Mouse (Mus musculus) lung, adult 2 months (tissue): ENCODE measurements around the gene Nr5a2. TPM values are rescaled to one million over a fixed set of nuclear protein-coding genes. Genes with fewer than 3 reads are reported as not detected.

Source experiments
- DNase-seq: peaks from one replicate; pipeline ENCODE4 v3.0.0; 2022
- H3K4me1 ChIP-seq: fragments of 200-500 bp; 2 replicates; pipeline ENCODE4 v1.6.1; 2011; ENCODE audit warnings: low read length; ENCODE audit not compliant: control insufficient read depth, insufficient read depth
- H3K4me3 ChIP-seq: fragments of 200-500 bp; replicated peaks from 2 replicates; pipeline ENCODE3; 2011; ENCODE audit warnings: low read depth, mild to moderate bottlenecking, control low read depth, low read length; ENCODE audit errors: extremely low read depth
- CTCF ChIP-seq: fragments of 200-500 bp; IDR thresholded peaks from 2 replicates; pipeline ENCODE4 v1.5.1; 2011; ENCODE audit warnings: mild to moderate bottlenecking, low read length, control low read depth; ENCODE audit not compliant: insufficient read depth
- POLR2A ChIP-seq: fragments of 200-500 bp; IDR thresholded peaks from 2 replicates; pipeline ENCODE4 v1.6.1; 2011; ENCODE audit warnings: low read depth, mild to moderate bottlenecking, control low read depth, low read length, borderline replicate concordance; ENCODE audit errors: extremely low read depth
- WGBS: fragments of 180-500 bp; shearing (Covaris S2); methylation state at CpG from one replicate; pipeline ENCODE4 v1.1.7; 2018; 5-methylcytosine and 5-hydroxymethylcytosine counted together
- polyA plus RNA-seq: library from polyadenylated mRNA; depleted of rRNA; stranded (reverse); fragments of >200 nt; gene quantifications from 2 replicates; pipeline ENCODE4 v1.2.3, GENCODE M21; 2012

Gene Nr5a2
- polyA plus RNA-seq, 1 experiment = 0.19 TPM

GRCm38 (mm10) chr1:136966728-136967386 lies 6.6 kb upstream of the Nr5a2 start:
- Histone ChIP-seq H3K4me3 (no peak overlapping the region), H3K4me1 (no peaks in the 10 kb centered on the region)
- TF ChIP-seq POLR2A (no peak), CTCF (no peak)
- no peak for DNase-seq
- 54% methylated on average over 12 of the region's 12 CpGs for WGBS

- 80% methylated on average over 1 of the region's 1 CpGs for WGBS
These were observed 757 bp downstream of the Nr5a2 start for GRCm38 (mm10) chr1:136959491-136959890.

GRCm38 (mm10) chr1:136958666-136959065 lies 1.6 kb downstream of the Nr5a2 start:
- WGBS = 19% methylated on average over 9 of the region's 9 CpGs
- no peak for DNase-seq
- Histone ChIP-seq H3K4me3 (no peak overlapping the region), H3K4me1 (no peaks in the 10 kb centered on the region)
- TF ChIP-seq POLR2A (no peak), CTCF (no peak)

More at GRCm38 (mm10) chr1:136959491-136959890, 757 bp downstream of the Nr5a2 start:
- Histone ChIP-seq H3K4me3 (no peak overlapping the region), H3K4me1 (no peaks in the 10 kb centered on the region)
- no peak for DNase-seq
- no peak for TF ChIP-seq CTCF
- no peak for TF ChIP-seq POLR2A

GRCm38 (mm10) chr1:136958185-136958584 lies 2.1 kb downstream of the Nr5a2 start:
- WGBS = 16% methylated on average over 12 of the region's 13 CpGs
- no peak for TF ChIP-seq CTCF
- no peak for TF ChIP-seq POLR2A
- no peak overlapping the region for H3K4me3 ChIP-seq
- DNase-seq = no peak
- no peaks in the 10 kb centered on the region; the same call in 1 of the 2 replicates for H3K4me1 ChIP-seq

GRCm38 (mm10) chr1:136957696-136958095 lies 2.6 kb downstream of the Nr5a2 start:
- WGBS = 33% methylated on average over 8 of the region's 8 CpGs
- TF ChIP-seq POLR2A (no peak), CTCF (no peak)
- no peak for DNase-seq
- H3K4me3 ChIP-seq = no peak overlapping the region
- peaks cover 3% of the 10 kb centered on the region; the same call in 1 of the 2 replicates for H3K4me1 ChIP-seq

- no peak overlapping the region for H3K4me3 ChIP-seq
- DNase-seq = no peak
- TF ChIP-seq CTCF (no peak), POLR2A (no peak)
- WGBS = 60% methylated on average over 3 of the region's 3 CpGs
- peaks cover 3% of the 10 kb centered on the region; the same call in 1 of the 2 replicates for H3K4me1 ChIP-seq
These were observed 6.1 kb downstream of the Nr5a2 start for GRCm38 (mm10) chr1:136954108-136954494.

GRCm38 (mm10) chr1:136953444-136954107 lies 6.7 kb downstream of the Nr5a2 start:
- WGBS = 17% methylated on average over 15 of the region's 15 CpGs
- no peak for TF ChIP-seq POLR2A
- no peak for TF ChIP-seq CTCF
- no peak for DNase-seq
- H3K4me1 ChIP-seq = peaks cover 3% of the 10 kb centered on the region; the same call in 1 of the 2 replicates
- H3K4me3 ChIP-seq = no peak overlapping the region

- DNase-seq = no peak
- H3K4me3 ChIP-seq = no peak overlapping the region
- TF ChIP-seq POLR2A (no peak), CTCF (no peak)
- peaks cover 3% of the 10 kb centered on the region; the same call in 1 of the 2 replicates for H3K4me1 ChIP-seq
- WGBS = 3% methylated on average over 39 of the region's 39 CpGs
These were observed 7.5 kb downstream of the Nr5a2 start for GRCm38 (mm10) chr1:136952609-136953311.

- Histone ChIP-seq H3K4me3 (no peak overlapping the region), H3K4me1 (peaks cover 3% of the 10 kb centered on the region; the same call in 1 of the 2 replicates)
- DNase-seq = no peak
- TF ChIP-seq POLR2A = no peak
- no peak for TF ChIP-seq CTCF
- WGBS = 14% methylated on average over 21 of the region's 21 CpGs
These were observed 8.2 kb downstream of the Nr5a2 start for GRCm38 (mm10) chr1:136951946-136952531.

GRCm38 (mm10) chr1:136951155-136951650 lies 9.0 kb downstream of the Nr5a2 start:
- 48% methylated on average over 3 of the region's 3 CpGs for WGBS
- peaks cover 3% of the 10 kb centered on the region; the same call in 1 of the 2 replicates for H3K4me1 ChIP-seq
- TF ChIP-seq CTCF = no peak
- no peak for TF ChIP-seq POLR2A
- DNase-seq = no peak
- no peak overlapping the region for H3K4me3 ChIP-seq
